Mouse (Mus musculus) limb, embryonic 13.5 days (tissue): ENCODE measurements at regions not wholly inside any gene's neighbourhood (a gene's known extent, or its start where the extent isn't known, plus 50 kb on each side); places are given as distances from the start of the nearest gene placed in this dataset.

Source experiments
- ATAC-seq: fragments of 200-750 bp; cut with Nextera tagmentation; 2 replicates; pipeline ENCODE4 v1.8.0; 2017; ENCODE audit warnings: low read depth, moderate number of reproducible peaks, moderate TSS enrichment; ENCODE audit not compliant: low FRiP score
- H3K27ac ChIP-seq: fragments of 300-500 bp; sonication (generic); 2 replicates; pipeline ENCODE4 v1.5.1; 2015; ENCODE audit warnings: inconsistent platforms, mild to moderate bottlenecking, moderate library complexity
- H3K27me3 ChIP-seq: fragments of 300-500 bp; sonication (generic); 2 replicates; pipeline ENCODE4 v1.6.1; 2015; ENCODE audit warnings: mild to moderate bottlenecking, inconsistent platforms
- H3K36me3 ChIP-seq: fragments of 300-500 bp; sonication (generic); 2 replicates; pipeline ENCODE4 v1.6.1; 2015; ENCODE audit warnings: inconsistent platforms, mild to moderate bottlenecking, moderate library complexity
- H3K4me1 ChIP-seq: fragments of 300-500 bp; sonication (generic); 2 replicates; pipeline ENCODE4 v1.6.1; 2015; ENCODE audit warnings: inconsistent platforms
- H3K4me2 ChIP-seq: fragments of 300-500 bp; sonication (generic); replicated peaks from 2 replicates; pipeline ENCODE4 v1.6.1; 2015; ENCODE audit warnings: inconsistent platforms, mild to moderate bottlenecking, moderate library complexity
- H3K4me3 ChIP-seq: fragments of 300-500 bp; sonication (generic); 2 replicates; pipeline ENCODE4 v1.5.1; 2015; ENCODE audit warnings: moderate library complexity, mild to moderate bottlenecking, inconsistent platforms
- H3K9ac ChIP-seq: fragments of 300-500 bp; sonication (generic); 2 replicates; pipeline ENCODE4 v1.6.1; 2015; ENCODE audit warnings: mild to moderate bottlenecking, inconsistent platforms
- H3K9me3 ChIP-seq: fragments of 300-500 bp; sonication (generic); 2 replicates; pipeline ENCODE4 v1.6.1; 2016; ENCODE audit warnings: inconsistent platforms
- WGBS: fragments of 180-500 bp; shearing (Covaris S2); methylation state at CpG from one replicate; pipeline ENCODE4 v1.1.7; 2015; 5-methylcytosine and 5-hydroxymethylcytosine counted together

- H3K27me3 ChIP-seq: no peaks in the 10 kb centered on the region
- H3K36me3 ChIP-seq: no peaks in the 10 kb centered on the region
- H3K4me1 ChIP-seq: peaks cover 18% of the 10 kb centered on the region
- no peak for ATAC-seq
- WGBS: 58% methylated on average over 12 of the region's 12 CpGs
- H3K4me3 ChIP-seq: no peak overlapping the region
- no peak overlapping the region for H3K4me2 ChIP-seq
- peak overlapping the region; percentile 23; the same call in 1 of the 2 replicates for H3K27ac ChIP-seq
- no peak overlapping the region for H3K9ac ChIP-seq
- no peaks in the 10 kb centered on the region for H3K9me3 ChIP-seq
Observed at GRCm38 (mm10) chr11:114336839-114337484, 270.1 kb upstream of the Sdk2 start.

- Histone ChIP-seq H3K36me3 (no peaks in the 10 kb centered on the region), H3K9ac (no peak overlapping the region), H3K4me1 (peaks cover 18% of the 10 kb centered on the region), H3K27me3 (no peaks in the 10 kb centered on the region), H3K4me3 (no peak overlapping the region), H3K4me2 (no peak overlapping the region), H3K9me3 (no peaks in the 10 kb centered on the region), H3K27ac (no peak overlapping the region)
- ATAC-seq: no peak
- whole genome bisulfite sequencing: 41% methylated on average over 10 of the region's 10 CpGs
Observed at GRCm38 (mm10) chr11:114335950-114336838, 269.3 kb upstream of the Sdk2 start.

GRCm38 (mm10) chr11:114331579-114332150 is 264.8 kb upstream of the Sdk2 start:
- H3K9ac ChIP-seq: no peak overlapping the region
- no peak for ATAC-seq
- H3K9me3 ChIP-seq: no peaks in the 10 kb centered on the region
- no peak overlapping the region for H3K4me2 ChIP-seq
- H3K27me3 ChIP-seq: no peaks in the 10 kb centered on the region
- H3K4me3 ChIP-seq: no peak overlapping the region
- H3K36me3 ChIP-seq: no peaks in the 10 kb centered on the region
- peaks cover 9% of the 10 kb centered on the region for H3K4me1 ChIP-seq
- no peak overlapping the region for H3K27ac ChIP-seq
- 68% methylated on average over 5 of the region's 5 CpGs for WGBS

- H3K27me3 ChIP-seq: no peaks in the 10 kb centered on the region
- WGBS: 87% methylated on average over 5 of the region's 5 CpGs
- ATAC-seq: no peak
Observed at GRCm38 (mm10) chr11:114330316-114330715, 263.5 kb upstream of the Sdk2 start.

GRCm38 (mm10) chr11:114322627-114323026 is 255.8 kb upstream of the Sdk2 start:
- Histone ChIP-seq H3K36me3 (no peaks in the 10 kb centered on the region), H3K4me2 (no peak overlapping the region), H3K4me1 (no peaks in the 10 kb centered on the region), H3K4me3 (no peak overlapping the region), H3K27ac (no peak overlapping the region), H3K27me3 (no peaks in the 10 kb centered on the region), H3K9ac (no peak overlapping the region), H3K9me3 (no peaks in the 10 kb centered on the region)
- no peak for ATAC-seq
- 85% methylated on average over 4 of the region's 4 CpGs for WGBS

More at GRCm38 (mm10) chr11:114330316-114330715, 263.5 kb upstream of the Sdk2 start:
- no peaks in the 10 kb centered on the region for H3K9me3 ChIP-seq
- H3K4me1 ChIP-seq: no peaks in the 10 kb centered on the region
- H3K36me3 ChIP-seq: no peaks in the 10 kb centered on the region
- H3K9ac ChIP-seq: no peak overlapping the region
- no peak overlapping the region for H3K4me2 ChIP-seq
- H3K4me3 ChIP-seq: no peak overlapping the region
- H3K27ac ChIP-seq: no peak overlapping the region

GRCm38 (mm10) chr11:114321974-114322373 is 255.1 kb upstream of the Sdk2 start:
- Histone ChIP-seq H3K4me2 (no peak overlapping the region), H3K9me3 (no peaks in the 10 kb centered on the region), H3K27ac (no peak overlapping the region), H3K27me3 (no peaks in the 10 kb centered on the region), H3K9ac (no peak overlapping the region), H3K36me3 (no peaks in the 10 kb centered on the region), H3K4me3 (no peak overlapping the region), H3K4me1 (no peaks in the 10 kb centered on the region)
- whole genome bisulfite sequencing: 76% methylated on average over 12 of the region's 12 CpGs
- no peak for ATAC-seq

- Histone ChIP-seq H3K27ac (no peak overlapping the region), H3K9ac (no peak overlapping the region), H3K36me3 (no peaks in the 10 kb centered on the region), H3K9me3 (no peaks in the 10 kb centered on the region), H3K4me3 (no peak overlapping the region), H3K27me3 (no peaks in the 10 kb centered on the region), H3K4me2 (no peak overlapping the region), H3K4me1 (no peaks in the 10 kb centered on the region)
- no peak for ATAC-seq
- 91% methylated on average over 8 of the region's 8 CpGs for WGBS
Observed at GRCm38 (mm10) chr11:114321527-114321926, 254.7 kb upstream of the Sdk2 start.

GRCm38 (mm10) chr11:114315274-114315673 is 248.4 kb upstream of the Sdk2 start:
- ATAC-seq: no peak
- peaks cover 15% of the 10 kb centered on the region for H3K27me3 ChIP-seq

GRCm38 (mm10) chr11:114313652-114314051 is 246.8 kb upstream of the Sdk2 start:
- no peak overlapping the region for H3K27ac ChIP-seq
- H3K27me3 ChIP-seq: peaks cover 15% of the 10 kb centered on the region
- no peaks in the 10 kb centered on the region for H3K36me3 ChIP-seq
- H3K4me3 ChIP-seq: no peak overlapping the region
- H3K4me2 ChIP-seq: no peak overlapping the region
- ATAC-seq: no peak
- no peak overlapping the region for H3K9ac ChIP-seq
- WGBS: 20% methylated on average over 6 of the region's 6 CpGs
- H3K9me3 ChIP-seq: no peaks in the 10 kb centered on the region
- H3K4me1 ChIP-seq: peaks cover 11% of the 10 kb centered on the region; the same call in 1 of the 2 replicates

More at GRCm38 (mm10) chr11:114315274-114315673, 248.4 kb upstream of the Sdk2 start:
- Histone ChIP-seq H3K27ac (no peak overlapping the region), H3K9me3 (no peaks in the 10 kb centered on the region), H3K36me3 (no peaks in the 10 kb centered on the region), H3K9ac (no peak overlapping the region), H3K4me2 (no peak overlapping the region), H3K4me1 (peaks cover 8% of the 10 kb centered on the region; the same call in 1 of the 2 replicates), H3K4me3 (no peak overlapping the region)
- 71% methylated on average over 8 of the region's 8 CpGs for WGBS

- Histone ChIP-seq H3K27ac (no peak overlapping the region), H3K4me1 (peaks cover 11% of the 10 kb centered on the region; the same call in 1 of the 2 replicates), H3K9ac (no peak overlapping the region), H3K9me3 (no peaks in the 10 kb centered on the region), H3K4me2 (no peak overlapping the region), H3K36me3 (no peaks in the 10 kb centered on the region), H3K4me3 (no peak overlapping the region), H3K27me3 (peaks cover 15% of the 10 kb centered on the region)
- 81% methylated on average over 4 of the region's 4 CpGs for WGBS
- no peak for ATAC-seq
Observed at GRCm38 (mm10) chr11:114311640-114312039, 244.8 kb upstream of the Sdk2 start.

- WGBS: 46% methylated on average over 13 of the region's 13 CpGs
- no peak; the same call in 1 of the 2 replicates for ATAC-seq
- no peak overlapping the region for H3K9ac ChIP-seq
- no peak overlapping the region for H3K4me2 ChIP-seq
- no peaks in the 10 kb centered on the region for H3K9me3 ChIP-seq
- no peak overlapping the region for H3K27ac ChIP-seq
- H3K4me3 ChIP-seq: no peak overlapping the region
- H3K27me3 ChIP-seq: no peaks in the 10 kb centered on the region
- no peaks in the 10 kb centered on the region for H3K36me3 ChIP-seq
- peaks cover 5% of the 10 kb centered on the region; the same call in 1 of the 2 replicates for H3K4me1 ChIP-seq
Observed at GRCm38 (mm10) chr11:114303636-114304354, 236.9 kb upstream of the Sdk2 start.
